Mouse (Mus musculus) mouse embryonic stem cell (cell line): ENCODE measurements around the gene Dip2c.

Source experiments
- in situ Hi-C, 2 experiments: fragments of 300-500 bp; cut with MboI; formaldehyde crosslinking; loops; 1 replicate in 1 of 2; 3 replicates in 1 of 2; pipeline ENCODE4 v1.14.3; 2019 to 2020; ENCODE audit warnings: low sequenced_read_pairs in 2 of 2, low pct_unique_long_range_greater_than_20kb in 1 of 2, mixed read lengths in 1 of 2; ENCODE audit not compliant: unreplicated experiment in 1 of 2

The Dip2c gene

GRCm38 (mm10) chr13:9455979-9456378 is 179.7 kb downstream of the Dip2c start:
- in situ Hi-C loops: loop anchor here in 1 of 2 experiments (25.0 kb wide), 1 partner anchor 381 kb away; no protein-coding TSS in a partner anchor

GRCm38 (mm10) chr13:9457420-9458308 is 181.3 kb downstream of the Dip2c start:
- in situ Hi-C loops: loop anchor here in 1 of 2 experiments (25.0 kb wide), 1 partner anchor 380 kb away; no protein-coding TSS in a partner anchor

DNA sequence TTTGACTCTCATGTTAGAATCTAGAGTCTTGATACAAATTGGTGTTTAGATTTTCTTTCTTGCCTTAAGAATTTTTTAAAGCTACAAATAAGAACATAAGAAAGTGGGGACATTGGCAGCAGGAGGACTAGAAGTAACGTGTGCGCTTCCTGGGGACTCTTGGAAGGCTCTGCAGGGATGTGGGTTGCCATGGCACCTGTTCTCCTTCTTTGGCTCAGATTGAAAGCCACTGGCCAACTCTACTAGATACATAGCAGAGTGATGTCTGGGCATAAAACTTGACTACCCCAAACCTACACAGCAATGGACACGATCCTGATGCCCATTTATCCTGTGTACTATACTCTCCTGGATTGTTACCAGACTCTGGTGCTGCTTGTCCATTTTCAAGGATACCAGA is 188.1 kb downstream of the Dip2c start:
- in situ Hi-C loops: loop anchor here (10.0 to 25.0 kb wide), 2 partner anchors 280 to 373 kb away; no protein-coding TSS in a partner anchor

DNA sequence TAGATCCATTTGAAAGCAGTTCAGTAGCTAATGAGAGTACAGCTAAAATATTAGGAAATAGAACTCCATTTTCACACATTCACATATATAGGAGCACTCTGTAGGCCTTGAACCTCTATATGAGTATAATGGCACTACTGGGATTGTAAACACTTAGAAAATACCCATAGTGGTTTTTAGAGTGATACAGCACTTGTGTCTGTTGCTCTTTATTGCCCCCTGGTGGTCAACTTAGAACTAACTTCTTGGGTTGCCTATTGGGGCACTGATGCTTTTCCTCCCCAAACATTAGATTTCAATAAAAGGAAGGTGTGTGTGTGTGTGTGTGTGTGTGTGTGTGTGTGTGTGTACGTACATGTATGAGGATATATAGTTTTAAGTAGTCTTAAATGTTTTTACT is 190.9 kb downstream of the Dip2c start:
- in situ Hi-C loops: loop anchor here (5.0 to 25.0 kb wide), 3 partner anchors 275 to 370 kb away; no protein-coding TSS in a partner anchor

DNA sequence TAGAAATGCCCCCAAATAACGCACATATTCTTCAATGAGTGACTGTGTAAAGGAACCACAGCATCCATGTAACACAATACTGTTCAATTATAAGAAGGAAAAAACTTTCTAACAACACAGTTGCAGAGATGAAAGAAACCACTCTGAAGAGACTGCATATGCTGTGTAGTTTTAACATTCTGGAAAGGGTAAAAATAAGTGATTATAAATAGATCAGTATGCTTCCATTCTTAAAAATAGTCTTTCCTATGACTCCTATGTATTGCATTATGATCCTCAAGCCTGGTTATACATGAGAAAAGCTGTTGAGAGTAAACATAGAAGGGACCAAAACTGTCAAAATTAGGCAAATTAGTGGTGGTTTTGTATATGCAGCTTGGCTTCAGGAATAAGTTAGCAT is 197.1 kb downstream of the Dip2c start:
- in situ Hi-C loops: loop anchor here in 1 of 2 experiments (25.0 kb wide), 1 partner anchor 364 kb away; no protein-coding TSS in a partner anchor

DNA sequence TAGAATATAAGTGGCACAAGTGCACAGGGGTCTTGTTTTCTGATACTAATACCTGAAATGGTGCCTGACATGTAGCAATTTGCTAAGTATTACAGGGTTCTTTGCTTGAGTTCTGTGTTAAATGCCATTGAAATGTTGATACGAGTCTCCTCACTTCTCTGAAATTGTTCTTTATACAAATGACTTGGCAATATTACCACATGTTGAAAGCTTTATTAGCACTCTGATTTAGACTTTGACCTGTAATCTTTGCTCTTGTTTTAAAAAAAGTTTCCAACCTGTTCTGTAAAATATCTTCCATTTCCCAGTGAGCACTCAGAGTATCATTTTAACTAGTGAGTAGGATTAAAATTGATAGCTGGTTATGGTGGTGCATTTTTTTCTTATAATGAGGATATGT is 205.4 kb downstream of the Dip2c start:
- in situ Hi-C loops: no loop called here

- in situ Hi-C loops: no loop called here
Measured at GRCm38 (mm10) chr13:9489696-9490095, 213.4 kb downstream of the Dip2c start.

DNA sequence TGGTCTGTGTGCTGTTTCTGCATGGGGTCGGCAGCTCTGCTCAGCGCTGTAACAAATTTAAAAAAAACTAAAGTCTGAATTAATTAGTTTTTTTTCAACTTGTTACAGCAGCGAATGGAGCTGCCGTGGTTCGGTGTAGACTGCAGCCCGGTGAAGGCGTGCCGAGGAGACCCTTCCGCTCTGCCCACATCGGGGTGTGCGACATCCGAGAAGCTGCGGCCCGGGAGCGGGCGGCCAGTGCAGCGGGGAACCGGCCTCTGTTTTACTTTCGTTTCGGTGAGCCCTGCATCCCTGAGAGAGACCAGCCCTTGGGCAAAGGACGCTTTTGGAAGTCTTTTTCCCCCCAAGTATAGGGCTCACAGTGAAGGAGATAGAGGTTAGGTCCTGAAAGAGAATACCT is 218.4 kb downstream of the Dip2c start:
- in situ Hi-C loops: no loop called here

GRCm38 (mm10) chr13:9504118-9504856 is 228.0 kb downstream of the Dip2c start:
- in situ Hi-C loops: no loop called here

DNA sequence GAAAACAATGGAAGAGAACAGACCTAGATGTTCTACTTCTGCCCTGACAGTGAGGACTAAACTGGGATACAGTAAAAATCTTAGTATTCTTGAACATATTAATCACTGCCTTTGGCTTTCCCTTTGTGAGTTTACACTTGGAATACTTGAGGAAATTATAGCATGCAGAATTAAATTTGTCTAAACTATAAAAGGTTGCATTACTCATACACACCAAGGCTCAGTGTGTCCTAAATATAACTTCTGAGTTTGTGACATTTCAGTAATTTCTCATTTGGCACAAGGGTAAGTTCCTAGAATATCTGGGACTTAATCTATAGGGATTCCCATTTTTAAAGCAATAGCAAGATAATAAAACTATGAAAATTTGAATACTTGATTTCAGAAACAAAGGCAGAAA is 262.2 kb downstream of the Dip2c start:
- in situ Hi-C loops: no loop called here

- in situ Hi-C loops: no loop called here
Measured at GRCm38 (mm10) chr13:9547698-9548344, 271.5 kb downstream of the Dip2c start.

DNA sequence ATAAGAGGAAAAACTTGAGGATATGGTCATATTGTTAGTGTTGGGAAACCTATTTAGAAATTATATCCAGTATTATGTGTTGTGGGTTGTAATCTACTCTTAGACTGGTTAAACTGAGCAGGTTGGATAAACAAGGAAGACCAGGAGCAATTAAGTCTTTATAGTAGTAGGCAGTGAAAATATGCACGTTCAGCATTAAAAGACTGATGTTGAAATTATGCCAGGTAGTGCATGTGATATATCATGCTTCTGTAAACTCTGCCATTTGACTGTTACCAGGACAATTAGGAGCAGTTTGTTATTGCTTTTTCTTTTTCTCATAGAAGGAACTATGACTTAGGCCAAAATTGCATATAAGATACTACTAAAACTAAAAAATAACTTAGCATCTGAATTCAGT is 285.8 kb downstream of the Dip2c start:
- in situ Hi-C loops: no loop called here

DNA sequence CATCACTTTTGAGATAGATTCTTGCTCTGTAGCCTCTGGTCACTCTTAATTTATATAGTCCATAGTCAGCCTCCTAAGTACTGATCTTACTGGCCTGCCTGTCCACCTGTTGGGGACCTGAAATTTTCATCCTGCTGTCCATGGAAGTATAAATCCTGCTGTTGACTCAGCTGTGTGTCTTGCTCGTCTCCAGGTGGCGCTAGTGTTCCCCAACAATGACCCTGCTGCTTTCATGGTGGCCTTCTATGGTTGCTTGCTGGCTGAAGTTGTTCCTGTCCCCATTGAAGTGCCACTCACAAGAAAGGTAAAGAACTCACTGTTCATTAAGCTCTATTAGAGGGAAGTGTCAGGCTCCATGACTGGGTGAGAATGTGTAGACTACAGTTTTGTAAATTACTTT is 286.6 kb downstream of the Dip2c start:
- in situ Hi-C loops: no loop called here

- in situ Hi-C loops: no loop called here
Measured at GRCm38 (mm10) chr13:9568852-9569251, 292.5 kb downstream of the Dip2c start.

DNA sequence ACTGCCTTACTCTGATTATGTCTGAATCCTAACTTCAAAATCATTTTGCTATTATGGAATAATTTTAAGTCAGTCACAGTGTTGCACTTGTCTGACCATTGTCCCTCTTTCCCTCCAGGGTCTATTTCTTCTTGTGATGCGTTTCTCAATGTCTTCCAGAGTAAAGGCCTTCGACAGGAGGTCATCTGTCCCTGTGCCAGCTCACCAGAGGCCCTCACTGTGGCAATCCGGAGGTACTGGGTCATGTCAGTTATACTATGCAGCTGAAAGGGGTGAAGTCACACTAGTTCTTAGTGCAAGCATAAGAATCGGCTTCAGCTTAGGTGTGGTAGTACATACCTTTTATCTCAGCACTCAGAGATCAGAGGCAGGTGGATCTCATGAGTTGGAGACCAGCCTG is 300.4 kb downstream of the Dip2c start:
- in situ Hi-C loops: no loop called here

DNA sequence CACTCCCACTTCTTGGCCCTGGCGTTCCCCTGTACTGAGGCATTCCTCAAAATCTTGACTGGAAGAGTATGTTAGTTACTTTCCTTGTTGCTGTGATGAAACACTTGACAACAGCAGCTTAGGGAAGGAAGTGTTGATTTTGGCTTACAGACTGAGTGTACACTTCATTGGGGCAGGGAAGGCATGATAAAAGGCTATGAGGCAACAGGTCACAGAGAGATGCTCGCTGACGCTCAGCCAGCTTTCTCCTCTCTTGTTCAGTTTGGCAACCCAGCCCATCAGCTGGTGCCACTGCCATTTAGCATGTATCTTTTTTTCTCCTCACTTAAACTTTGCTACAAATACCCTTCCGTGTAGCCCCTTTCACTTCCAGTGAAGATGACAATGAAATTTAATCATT is 302.1 kb downstream of the Dip2c start:
- in situ Hi-C loops: no loop called here

DNA sequence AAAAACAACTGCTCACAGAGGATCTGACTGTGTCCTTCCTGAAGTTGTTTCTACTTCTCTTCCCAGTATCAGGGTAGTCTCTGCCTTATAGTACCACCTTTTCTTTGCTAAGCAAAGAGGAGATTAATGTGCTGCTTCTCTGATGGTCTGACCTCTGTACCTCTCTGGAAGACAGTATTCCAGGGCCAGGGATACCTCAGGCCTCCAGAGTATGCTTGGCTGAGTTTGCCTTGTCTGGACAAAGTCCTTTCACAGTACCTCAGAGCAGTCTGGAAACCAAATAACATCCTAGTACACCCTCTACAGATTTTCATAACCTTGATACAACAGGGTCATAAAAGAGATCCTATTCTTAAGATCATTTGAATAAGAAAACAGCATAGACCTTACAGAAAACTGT is 305.5 kb downstream of the Dip2c start:
- in situ Hi-C loops: no loop called here

- in situ Hi-C loops: no loop called here
Measured at GRCm38 (mm10) chr13:9583579-9583978, 307.3 kb downstream of the Dip2c start.
